Mouse (Mus musculus) gastrocnemius, adult 8-10 months (tissue): ENCODE results near the gene Nol9. TPM values are rescaled to one million over a fixed set of nuclear protein-coding genes. Genes with fewer than 3 reads are reported as not detected.

Experiments used
- DNase-seq, 2 experiments: peaks; one replicate each; pipeline ENCODE4 v3.0.0; 2022; ENCODE audit warnings: low spot score in 2 of 2
- total RNA-seq, 4 experiments: library from RNA; stranded (reverse); gene quantifications; 2 replicates each; pipeline ENCODE4 v1.2.4; 2022

Gene Nol9
- total RNA-seq, 4 experiments from 2014 or later, result 9.4 to 13.2 (median 10.0) TPM

DNA sequence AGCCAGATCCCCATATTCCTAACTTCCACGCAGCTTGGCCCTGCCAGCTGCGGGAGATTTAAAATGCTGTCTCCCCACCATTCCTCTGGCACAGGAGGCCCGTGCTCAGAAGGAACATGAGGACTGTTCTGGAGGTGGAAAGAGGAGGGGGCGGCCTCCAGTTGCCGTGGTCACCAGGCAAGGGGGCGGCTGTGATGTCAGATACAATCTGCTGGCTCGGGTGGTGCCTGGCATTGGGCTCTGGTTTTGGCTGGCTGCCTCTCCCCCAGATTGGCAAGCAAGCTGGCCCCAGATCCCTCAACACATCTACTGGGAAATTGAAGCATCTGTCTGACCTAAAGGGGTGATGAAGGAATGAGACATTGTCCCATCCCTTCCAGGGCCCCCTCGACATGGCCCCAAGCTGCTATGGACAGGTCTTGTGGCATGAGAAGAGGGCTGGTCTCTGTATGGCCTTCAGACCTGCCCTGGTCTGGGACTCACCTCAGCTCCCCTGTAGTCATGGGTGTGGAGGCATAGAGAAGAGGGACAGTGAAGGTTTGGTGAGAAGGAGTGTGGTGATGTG, 49.5 kb downstream of the Nol9 start:
- DNase-seq, result no peak

DNA sequence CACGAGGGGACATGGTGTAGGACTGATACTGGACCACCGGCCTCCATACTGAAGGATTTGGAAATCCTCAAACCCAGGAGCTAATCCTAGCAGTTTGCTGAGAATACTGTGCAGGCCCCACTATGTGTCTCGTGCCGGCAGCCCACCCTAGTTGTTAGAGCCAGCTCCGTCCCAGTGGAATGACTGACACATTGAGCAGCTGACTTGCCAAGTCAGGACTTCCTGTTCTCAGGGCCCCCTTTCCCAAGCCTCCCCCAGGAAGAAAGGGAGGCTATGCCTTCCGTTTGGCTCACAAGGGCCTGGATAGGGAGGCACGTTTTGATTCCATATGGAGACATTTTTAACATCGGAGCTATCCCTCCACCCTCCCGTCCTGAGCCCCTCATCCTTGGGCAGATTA, 51.1 kb downstream of the Nol9 start:
- DNase-seq, result no peak

DNA sequence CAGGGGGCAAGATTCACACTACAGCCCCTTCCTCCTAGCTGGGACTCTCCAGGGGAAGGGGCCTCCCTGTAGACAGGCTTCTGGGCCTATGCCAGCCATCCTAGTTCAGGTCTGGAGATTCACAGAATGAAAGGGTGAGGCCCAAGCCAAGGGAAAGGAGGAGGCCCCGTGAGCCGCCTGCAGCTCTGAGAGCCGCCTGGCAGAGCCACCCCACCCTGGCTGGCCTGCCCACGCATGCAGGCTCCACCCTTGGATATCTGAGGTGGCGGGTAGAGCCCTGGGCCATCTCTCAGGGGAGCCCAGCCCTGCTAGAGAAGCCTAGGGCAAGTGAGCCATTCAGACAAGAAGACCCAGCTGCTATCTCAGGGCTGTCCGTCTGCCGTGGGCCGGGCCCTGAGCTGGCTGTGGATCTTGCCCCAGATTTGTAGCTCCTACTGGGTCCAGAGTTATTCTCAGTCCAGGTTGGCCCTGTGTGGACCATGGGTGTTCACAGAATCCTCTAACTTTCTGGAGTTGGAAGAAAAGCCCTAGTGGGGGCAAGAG, 53.7 kb downstream of the Nol9 start:
- DNase-seq, result no peak

DNA sequence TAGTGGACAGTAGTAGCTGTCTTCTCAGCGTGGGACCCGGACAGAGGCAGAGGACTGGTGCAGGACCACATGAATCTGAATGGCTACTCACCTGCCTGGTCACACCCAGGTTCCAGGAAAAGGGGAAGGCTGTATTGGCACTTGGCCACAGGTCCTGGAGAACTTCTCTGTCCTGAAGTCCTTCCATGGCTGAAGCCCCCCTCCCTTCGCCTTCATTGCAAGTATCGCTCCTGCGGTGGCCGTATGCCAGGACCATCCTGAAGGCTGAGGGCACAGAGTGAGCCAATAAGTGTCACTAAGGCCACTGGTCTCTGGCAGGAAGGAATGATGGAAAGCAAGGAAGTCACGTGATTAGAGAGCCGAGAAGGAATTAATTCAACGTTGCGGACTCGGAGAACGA, 55.1 kb downstream of the Nol9 start:
- no peak for DNase-seq

DNA sequence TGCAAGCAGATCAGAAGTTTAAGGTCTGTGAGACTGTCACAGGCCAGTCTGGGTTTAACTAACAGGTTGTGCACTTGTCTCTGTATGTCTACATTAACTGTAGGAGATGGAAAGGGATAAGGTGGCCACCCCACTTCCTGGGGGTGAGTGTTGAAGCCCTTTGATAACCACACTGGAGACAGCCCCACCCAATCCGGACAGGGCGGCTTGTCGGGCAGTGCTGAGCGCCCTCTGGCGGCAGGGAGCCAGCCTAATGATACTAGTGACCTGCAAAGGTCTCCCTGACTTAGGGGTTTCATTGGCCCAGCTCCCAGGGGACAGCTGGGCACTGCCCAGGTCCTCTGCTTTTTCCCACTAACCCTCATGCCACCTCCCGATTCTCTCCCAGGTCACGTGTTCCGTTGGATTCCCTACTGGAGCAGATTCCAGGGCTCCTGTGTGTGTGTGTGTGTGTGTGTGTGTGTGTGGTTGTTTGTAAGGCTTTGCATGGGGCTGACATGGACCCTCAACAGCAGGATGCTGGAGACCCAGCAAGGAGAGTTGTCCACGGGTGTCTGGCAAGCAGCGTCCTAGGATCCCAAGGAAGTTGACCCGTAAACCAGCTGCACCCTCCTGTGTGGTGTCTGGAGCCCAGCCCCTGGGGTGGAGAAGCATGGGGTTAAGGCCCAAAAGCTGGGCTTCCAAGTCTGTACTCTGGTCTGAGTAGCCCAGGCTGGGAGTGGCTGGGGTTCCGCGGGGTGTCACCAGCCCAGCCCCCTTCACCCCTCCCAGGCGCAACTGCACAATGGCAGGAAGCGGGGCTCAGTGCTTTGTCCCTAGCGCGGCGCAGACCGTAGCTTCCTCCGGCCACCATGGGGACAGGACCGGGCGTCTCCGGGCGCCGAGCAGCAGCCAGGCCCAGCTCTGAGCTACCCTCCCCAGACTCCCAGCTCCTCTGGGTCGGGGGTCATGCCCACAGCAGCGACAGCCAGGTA, 57.1 kb downstream of the Nol9 start:
- DNase-seq, result peak; percentile 73 to 77

DNA sequence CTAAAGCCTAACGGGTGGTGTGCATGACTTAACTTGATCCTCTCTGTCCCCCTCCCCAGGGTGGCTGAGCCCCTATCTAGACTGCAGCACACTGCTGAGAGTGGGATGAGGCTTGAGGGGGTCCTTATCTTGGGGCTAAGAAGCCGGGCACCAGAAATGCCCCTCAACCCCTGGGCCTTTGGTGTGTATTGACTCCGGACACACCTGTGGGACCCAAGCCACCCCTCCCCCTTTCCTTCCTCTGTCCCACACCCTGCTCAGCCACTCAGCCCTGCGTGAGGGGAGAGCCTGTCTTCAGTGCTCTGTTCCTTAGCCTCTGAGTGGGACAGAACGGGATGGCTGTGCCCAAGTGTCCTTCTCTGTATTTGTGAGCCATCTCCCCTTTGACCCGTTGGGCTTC, 57.8 kb downstream of the Nol9 start:
- DNase-seq, result no peak

DNA sequence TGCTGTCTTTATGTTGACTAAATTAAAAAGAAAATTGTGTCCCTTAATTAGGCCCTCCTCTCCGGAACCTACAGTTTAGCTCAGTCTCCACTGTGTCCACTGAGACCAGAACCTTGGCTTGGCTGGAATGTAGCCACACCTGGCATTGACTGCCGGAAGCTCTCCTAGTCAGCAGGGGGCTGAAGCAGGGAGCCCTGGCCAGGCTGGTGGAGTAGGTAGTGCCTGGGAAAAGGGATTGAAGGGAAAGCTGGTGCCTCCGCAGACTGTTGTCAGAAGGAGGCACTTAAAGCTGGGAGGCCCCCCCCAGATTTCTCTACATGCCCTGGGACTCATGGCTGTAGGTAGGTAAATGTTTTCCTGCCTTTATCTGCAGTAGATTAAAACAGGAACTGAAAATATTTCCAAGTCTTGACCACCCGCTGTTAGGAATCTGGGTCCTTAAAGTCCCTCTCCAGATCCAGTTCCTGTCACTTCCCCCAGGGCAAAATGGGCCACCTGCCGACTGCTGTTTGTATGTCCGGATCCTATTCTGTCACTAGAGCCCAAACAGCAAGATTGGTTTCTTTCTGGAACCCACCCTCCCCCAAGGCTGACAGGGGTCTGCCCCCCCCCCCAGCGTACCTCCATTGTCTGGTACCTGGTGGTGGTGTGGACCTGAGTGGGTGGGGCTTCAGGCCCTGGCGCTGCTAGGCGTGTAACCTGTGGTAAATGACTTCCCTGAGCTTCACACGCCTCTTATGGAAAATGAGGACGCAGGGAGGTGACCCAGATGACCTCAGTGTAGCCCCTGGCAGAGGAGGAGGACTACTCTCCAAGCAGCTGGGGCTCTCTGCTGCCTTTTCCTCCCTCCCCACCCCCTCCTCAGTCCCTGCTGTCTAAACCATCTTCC, 59.0 kb downstream of the Nol9 start:
- no peak for DNase-seq

DNA sequence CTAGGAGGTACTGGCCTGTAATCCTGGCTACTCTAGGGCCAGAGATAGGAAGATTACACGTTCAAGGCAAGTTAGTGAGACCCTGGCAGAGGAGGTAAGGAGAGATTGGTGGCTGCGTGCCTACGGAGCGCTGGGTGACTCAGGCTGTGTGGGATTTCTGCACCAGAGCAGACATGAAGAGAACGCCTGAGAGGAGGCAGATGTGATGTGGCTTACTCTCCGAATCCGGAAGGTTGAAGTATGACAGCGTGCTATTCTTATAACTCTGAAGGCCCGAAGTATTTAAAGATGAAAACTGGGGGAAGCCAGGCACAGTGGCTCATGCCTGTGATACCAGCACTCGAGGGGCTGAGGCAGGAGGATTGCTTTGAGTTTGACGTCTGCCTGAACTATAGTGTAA, 61.4 kb downstream of the Nol9 start:
- DNase-seq, result no peak

DNA sequence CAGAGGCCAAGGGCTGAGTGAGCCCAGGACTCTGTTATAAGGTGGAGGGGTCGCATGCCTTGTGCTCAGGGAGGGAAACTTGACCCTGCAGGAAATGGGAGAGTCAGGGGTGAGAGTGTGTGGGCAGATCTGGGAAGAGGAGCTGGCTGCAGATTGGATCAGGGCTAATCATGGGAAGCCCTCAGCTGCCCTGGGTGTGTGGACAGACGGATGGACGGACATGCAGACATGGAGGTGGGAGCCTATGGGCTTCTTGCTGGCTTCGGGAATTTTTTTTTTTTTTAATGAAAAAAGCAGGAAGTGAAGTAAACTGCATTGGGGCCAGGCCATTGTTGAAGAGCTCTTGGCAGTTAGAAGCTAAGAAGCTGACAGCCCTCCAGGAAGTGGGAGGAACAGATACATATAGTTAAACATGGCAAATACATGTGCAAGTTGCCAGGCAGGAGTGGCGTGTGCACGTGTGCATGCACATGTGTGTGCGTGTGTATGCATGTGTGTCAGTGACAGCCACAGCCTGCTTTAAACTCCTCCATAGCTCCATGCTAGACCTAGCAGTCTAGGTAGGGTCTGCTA, 62.0 kb downstream of the Nol9 start:
- no peak for DNase-seq

DNA sequence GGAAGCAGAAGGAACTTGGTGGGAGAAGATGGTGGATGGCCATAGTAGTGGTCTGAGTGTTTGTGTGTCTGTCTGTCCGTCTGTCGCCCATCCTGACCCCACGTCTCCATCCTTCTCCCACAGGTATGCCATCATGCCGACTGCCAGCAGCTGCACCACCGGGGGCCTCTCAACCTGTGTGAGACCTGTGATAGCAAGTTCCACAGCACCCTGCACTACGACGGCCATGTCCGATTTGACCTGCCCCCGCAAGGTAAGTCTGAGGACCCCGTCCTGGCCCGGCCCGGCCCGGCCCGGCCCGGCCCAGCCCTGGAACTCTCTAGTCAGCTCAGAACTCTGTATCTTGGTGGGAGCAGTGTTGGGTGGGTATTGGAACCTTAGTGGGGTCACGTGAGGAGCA, 62.8 kb downstream of the Nol9 start:
- no peak for DNase-seq

DNA sequence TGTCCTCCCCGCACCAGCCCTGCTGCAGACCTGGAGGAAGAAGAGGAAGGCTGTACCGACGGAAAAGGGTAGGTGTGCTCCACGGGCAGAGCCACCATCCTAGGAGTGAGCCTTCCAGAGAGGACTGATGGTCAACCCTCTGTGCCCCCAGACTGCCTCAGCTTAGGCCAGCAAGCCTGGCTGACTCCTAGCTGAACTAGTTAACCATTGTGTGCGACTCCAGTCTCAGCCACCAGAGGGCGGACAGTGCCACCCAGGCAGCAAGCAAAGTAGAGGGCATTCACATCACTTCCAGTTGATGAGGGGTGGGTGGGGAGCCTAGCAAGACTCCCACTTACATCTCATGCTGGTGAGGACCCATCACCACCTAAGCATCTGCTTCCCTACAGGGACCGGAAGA, 63.9 kb downstream of the Nol9 start:
- DNase-seq, result peak in 1 of 2 experiments; percentile 37

DNA sequence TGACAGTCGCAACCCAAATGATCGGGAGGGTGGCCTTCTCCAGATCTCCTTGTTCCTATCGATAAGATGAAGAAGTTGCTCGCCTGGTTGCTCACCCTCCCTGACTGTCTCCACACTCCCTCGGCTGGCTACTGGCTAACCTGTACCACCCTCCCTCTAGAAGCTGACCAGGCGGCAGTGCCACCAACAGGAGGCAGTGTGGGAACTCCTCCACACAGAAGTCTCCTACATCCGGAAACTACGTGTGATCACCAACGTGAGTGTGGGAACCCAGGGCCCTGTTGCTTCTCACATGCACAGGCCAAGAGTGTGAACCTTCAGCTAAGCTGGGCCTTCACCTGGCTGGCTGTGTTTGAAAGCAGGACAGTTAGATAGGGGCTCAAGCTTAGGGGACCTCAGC, 67.6 kb downstream of the Nol9 start:
- DNase-seq, result no peak

DNA sequence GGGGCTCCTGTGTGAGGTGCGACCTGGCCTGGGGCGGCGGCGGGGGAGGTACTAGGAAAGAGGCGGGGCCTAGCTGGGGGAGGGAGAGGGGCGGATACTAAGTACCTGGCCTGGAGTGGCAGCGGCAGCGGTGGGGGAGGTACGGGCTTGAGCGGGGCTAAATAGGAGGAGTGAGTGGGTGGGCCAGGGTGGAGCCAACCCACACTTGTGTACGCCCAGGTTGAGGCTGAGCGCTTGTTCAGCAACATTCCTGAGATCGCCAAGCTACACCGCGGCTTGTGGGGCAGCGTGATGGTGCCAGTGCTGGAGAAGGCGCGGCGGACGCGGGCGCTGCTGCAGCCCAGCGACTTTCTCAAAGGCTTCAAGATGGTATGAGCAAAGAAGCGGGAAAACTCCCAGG, 68.4 kb downstream of the Nol9 start:
- DNase-seq, result no peak

DNA sequence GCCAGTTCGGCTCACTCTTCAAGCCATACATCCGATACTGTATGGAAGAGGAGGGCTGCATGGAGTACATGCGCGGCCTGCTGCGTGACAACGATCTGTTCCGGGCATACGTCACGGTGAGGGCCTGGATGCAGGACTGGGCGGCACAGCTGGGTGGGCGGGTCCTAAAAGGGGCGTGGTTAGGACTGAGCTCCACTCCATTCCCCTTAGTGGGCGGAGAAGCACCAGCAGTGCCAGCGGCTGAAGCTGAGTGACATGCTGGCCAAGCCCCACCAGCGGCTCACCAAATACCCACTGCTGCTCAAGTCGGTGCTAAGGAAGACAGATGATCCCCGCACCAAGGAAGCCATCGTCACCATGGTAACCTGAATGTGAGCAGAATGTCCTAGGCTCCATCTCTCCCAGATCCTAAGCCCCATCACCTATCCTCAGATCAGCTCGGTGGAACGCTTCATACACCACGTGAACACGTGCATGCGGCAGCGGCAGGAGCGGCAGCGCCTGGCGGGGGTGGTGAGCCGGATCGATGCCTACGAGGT, 68.9 kb downstream of the Nol9 start:
- DNase-seq, result peak in 1 of 2 experiments; percentile 31

DNA sequence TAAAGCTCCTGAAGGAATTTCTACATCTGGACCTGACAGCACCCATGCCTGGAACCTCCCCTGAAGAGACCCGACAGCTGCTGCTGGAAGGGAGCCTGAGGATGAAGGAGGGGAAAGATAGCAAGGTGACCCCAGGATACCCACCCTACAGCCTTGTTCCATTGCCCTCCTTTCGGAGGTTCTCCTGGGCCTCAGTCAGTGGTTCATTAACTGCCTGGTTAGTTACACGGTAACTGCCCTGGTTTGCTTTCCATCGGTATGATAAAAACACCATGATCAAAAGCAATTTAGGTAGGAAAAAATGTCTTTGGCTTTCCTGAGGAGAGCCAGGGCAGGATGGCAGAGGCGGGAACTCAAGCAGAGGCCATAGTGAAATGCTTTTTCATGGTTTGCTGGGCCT, 69.6 kb downstream of the Nol9 start:
- no peak for DNase-seq

DNA sequence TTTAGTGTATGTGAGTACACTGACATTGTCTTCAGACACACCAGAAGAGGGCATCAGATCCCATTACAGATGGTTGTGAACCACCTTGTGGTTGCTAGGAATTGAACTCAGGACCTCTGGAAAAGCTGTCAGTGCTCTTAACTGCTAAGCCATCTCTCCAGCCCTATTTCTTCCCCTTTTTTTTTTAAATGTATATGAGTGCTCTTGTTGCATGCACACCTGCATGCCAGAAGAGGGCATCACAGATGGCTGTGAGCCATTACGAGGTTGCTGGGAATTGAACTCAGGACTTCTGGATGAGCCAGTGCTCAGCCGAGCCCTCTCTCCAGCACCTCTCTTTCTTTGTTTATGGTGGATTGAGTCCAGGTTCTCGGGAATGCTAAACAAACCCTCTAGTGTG, 70.4 kb downstream of the Nol9 start:
- no peak for DNase-seq

DNA sequence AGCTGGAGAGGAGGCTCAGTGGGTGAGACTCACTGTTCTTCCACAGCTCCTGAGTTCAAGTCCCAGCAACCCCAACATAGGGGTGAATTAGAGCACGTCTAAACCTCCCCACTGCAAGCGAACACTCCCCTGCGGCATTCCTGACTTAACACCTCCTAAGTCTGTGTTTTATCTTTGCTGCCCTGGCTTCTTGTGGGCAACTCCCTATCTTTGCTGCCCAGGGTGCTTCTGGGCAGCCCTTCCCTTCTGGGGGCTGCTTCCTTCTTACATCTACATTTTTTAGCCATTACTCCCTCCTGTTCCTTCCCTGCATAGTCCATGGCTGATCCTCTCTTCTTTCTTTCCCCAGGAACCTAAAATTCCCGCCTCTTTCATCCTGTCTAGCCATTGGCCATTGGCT, 71.6 kb downstream of the Nol9 start:
- DNase-seq, result no peak
